Comparison of ENCODE assay signal across 8 mouse cellular contexts in the genomic region with DNA sequence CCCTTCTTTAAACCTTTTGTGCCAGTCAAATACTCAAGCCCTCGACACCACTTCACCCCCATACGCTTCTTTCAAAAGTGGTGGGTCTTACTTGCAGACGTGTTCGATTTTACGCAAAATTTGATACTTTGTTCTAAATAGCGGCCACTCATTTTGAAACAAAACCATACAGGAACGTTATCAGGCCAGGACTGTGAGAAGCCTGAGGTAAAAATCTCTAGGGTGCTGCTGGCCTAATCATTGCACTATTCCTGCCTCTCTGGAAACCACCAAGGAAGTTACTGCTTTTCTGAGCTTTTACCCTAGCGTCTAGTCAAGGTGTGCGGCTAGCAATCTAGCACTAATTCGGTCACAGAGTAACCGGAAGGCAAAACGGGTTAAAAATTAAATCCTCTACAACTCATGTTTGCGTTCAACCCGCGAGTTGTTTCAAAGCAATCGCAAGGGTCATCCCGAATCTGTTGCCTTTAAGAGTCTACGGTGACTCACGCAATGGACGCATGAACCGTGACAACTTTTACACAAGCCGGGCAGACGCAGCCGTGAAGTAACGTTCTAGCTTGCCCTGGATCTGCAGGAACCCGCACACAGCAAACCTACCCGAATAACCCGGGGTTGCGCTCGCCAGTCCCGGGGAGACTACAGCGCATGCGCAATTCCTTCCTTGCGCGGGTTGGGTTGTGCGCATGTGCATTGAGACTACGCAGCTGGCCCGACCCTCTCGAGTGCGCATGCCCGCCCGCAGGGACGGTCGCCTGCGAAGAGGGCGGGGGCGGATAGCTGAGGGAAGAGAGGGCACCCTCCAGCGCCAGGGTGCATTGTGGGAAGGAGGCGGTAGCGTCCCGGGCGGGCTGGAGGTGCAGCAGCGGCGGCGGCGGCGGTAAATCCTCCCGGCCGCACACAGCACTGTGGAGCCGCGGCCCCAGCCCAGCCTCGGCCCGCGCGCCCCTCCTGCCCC. TPM values are rescaled to one million over a fixed set of nuclear protein-coding genes. Genes with fewer than 3 reads are reported as not detected.
A peak's percentile ranks its signal among the peaks of the same experiment; 100 is the strongest.
DNase-seq lines count a peak whose midpoint lies in the region; ATAC-seq lines count a peak whose summit lies in the region.

A gene (plus strand): TSS at position 821 of the 958 bp plus-strand sequence.

- H3K36me3 ChIP-seq in hindbrain, embryonic 15.5 days, result no peaks in the 10 kb centered on the region

- peak; percentile 99 for ATAC-seq in hindbrain, embryonic 15.5 days (ENCODE audit: low FRiP score, low read depth)

- H3K27ac ChIP-seq in hindbrain, embryonic 15.5 days (replicated peaks), result peak within 1 kb of the TSS; percentile 83

- peak within 1 kb of the TSS; percentile 85 for H3K9ac ChIP-seq in hindbrain, embryonic 15.5 days

- no peaks in the 10 kb centered on the region for H3K27me3 ChIP-seq in hindbrain, embryonic 15.5 days

- H3K4me1 ChIP-seq in hindbrain, embryonic 15.5 days (replicated peaks), result peaks cover 29% of the 10 kb centered on the region

- peak; percentile 100 for DNase-seq in T-cell, adult 2 months (ENCODE audit: low spot score)
- DNase-seq in cerebellum, postnatal 36 days, result peak; percentile 99
- DNase-seq in frontal cortex, postnatal 36 days (ENCODE audit: low spot score in 2 of 2), result peak; percentile 99 to 100
- peak; percentile 98 for DNase-seq in left cerebral cortex, adult 11 months (ENCODE audit: low spot score)
- peak; percentile 100 for DNase-seq in lung, postnatal 4 days
- peak; percentile 99 for DNase-seq in retina, postnatal 7 days (ENCODE audit: low read depth, low spot score)
- peak; percentile 97 for DNase-seq in urinary bladder, adult 2 months (ENCODE audit: low spot score)

- H3K4me3 ChIP-seq in hindbrain, embryonic 15.5 days, result peak within 1 kb of the TSS; percentile 76

- 2% methylated on average over 62 of the region's 65 CpGs for whole genome bisulfite sequencing in hindbrain, embryonic 15.5 days

- H3K4me2 ChIP-seq in hindbrain, embryonic 15.5 days, result peak within 1 kb of the TSS; percentile 71

- H3K9me3 ChIP-seq in hindbrain, embryonic 15.5 days, result no peaks in the 10 kb centered on the region

RNA-seq across cellular contexts. Expression of the gene that starts here (rescaled TPM):
- 45.2 and 45.9 TPM in 2 replicates for polyA plus RNA-seq in hindbrain, embryonic 15.5 days (2015; fragmentation: Nextera tagmentation; extraction: Ambion mirVana)
- 44.8 and 52.7 TPM in 2 replicates for polyA plus RNA-seq in urinary bladder, adult 2 months (2012; rRNA removed)

Comparison
In these comparisons a context has a peak if more than half of its experiments do, and no peak if none do; other contexts are left out.
1. Peak in every context shown above with its lines: DNase-seq, ATAC-seq, H3K4me3 ChIP-seq and H3K27ac ChIP-seq.